In genomic region chr4:99194826-99195225, GRCm38 (mm10) we compare ENCODE assay signal across 9 mouse cellular contexts. TPM values are rescaled to one million over a fixed set of nuclear protein-coding genes. Genes with fewer than 3 reads are reported as not detected.
DNase-seq lines count a peak whose midpoint lies in the region; ATAC-seq and TF ChIP-seq lines count a peak whose summit lies in the region.
"Had no signal": no experiment of that assay in that cellular context is flagged by ENCODE, and none has a peak within 500 bp of the region (broad histone marks: within the 10 kb centered on the region; RNA-seq: fewer than 3 reads in every experiment).

No protein-coding gene starts in this region.

- H3K27me3 ChIP-seq in C2C12 (ENCODE audit: control insufficient read depth, insufficient read depth, insufficient read length), result no peaks in the 10 kb centered on the region
- H3K27me3 ChIP-seq in forebrain, embryonic 11.5 days (ENCODE audit: control insufficient read depth, insufficient read depth, low read length), result no peaks in the 10 kb centered on the region
- no peaks in the 10 kb centered on the region for H3K27me3 ChIP-seq in liver, embryonic 13.5 days

- no peaks in the 10 kb centered on the region for H3K4me1 ChIP-seq in forebrain, embryonic 11.5 days (replicated peaks; ENCODE audit: control insufficient read depth, insufficient read depth, low read length)
- peaks cover 27% of the 10 kb centered on the region for H3K4me1 ChIP-seq in liver, embryonic 13.5 days (replicated peaks)

- ATAC-seq in forebrain, embryonic 11.5 days (replicated peaks; ENCODE audit: low FRiP score), result no peak
- no peak for ATAC-seq in liver, embryonic 13.5 days (ENCODE audit: low read depth)

- peaks cover 2% of the 10 kb centered on the region for H3K79me3 ChIP-seq in C2C12 (ENCODE audit: low read depth)

- intact Hi-C loops in gastrocnemius, adult 2 months (cut with DNase I), result loop anchor here (5.0 kb wide), 1 partner anchor 268 kb away; no protein-coding TSS in a partner anchor
- intact Hi-C loops in left cerebral cortex, postnatal 14 days (cut with DNase I), result no loop called here

- 46% methylated on average over 5 of the region's 5 CpGs for WGBS in forebrain, embryonic 11.5 days
- WGBS in liver, embryonic 13.5 days (ENCODE audit: insufficient replicate concordance), result 29% methylated on average over 5 of the region's 5 CpGs

- no peaks in the 10 kb centered on the region for H3K36me3 ChIP-seq in C2C12 (ENCODE audit: control insufficient read depth, insufficient read depth)
- no peaks in the 10 kb centered on the region for H3K36me3 ChIP-seq in forebrain, embryonic 11.5 days (ENCODE audit: control insufficient read depth, insufficient read depth, low read length)
- no peaks in the 10 kb centered on the region for H3K36me3 ChIP-seq in liver, embryonic 13.5 days

- H3K27ac ChIP-seq in gastrocnemius, adult 2 months, result peak overlapping the region; percentile 98
- no peak overlapping the region for H3K27ac ChIP-seq in forebrain, embryonic 11.5 days (ENCODE audit: low read depth, low read length)
- no peak overlapping the region for H3K27ac ChIP-seq in liver, embryonic 13.5 days

- peak overlapping the region; percentile 52 for H3K4me2 ChIP-seq in forebrain, embryonic 11.5 days (ENCODE audit: low read depth, low read length, severe bottlenecking)
- peak overlapping the region; percentile 75 for H3K4me2 ChIP-seq in liver, embryonic 13.5 days

- peak overlapping the region; percentile 65 for H3ac ChIP-seq in C2C12 (ENCODE audit: control insufficient read depth, insufficient read length, low read depth)

- no peak for DNase-seq in gastrocnemius, adult 2 months
- DNase-seq in gastrocnemius, adult 8-10 months (ENCODE audit: low spot score in 2 of 2), result no peak
- no peak for DNase-seq in forebrain, embryonic 11.5 days (ENCODE audit: low spot score)
- DNase-seq in liver, embryonic 13.5 days, result no peak
- DNase-seq in urinary bladder, postnatal 25 days (ENCODE audit: low spot score), result no peak
- no peak for DNase-seq in kidney, postnatal 10 days
- no peak for DNase-seq in left cerebral cortex, postnatal 14 days (ENCODE audit: low spot score in 2 of 2)
- DNase-seq: cerebellum, postnatal 10 days had no signal

- H3K9ac ChIP-seq in forebrain, embryonic 11.5 days (ENCODE audit: low read length), result no peak overlapping the region; the same call in 1 of the 2 replicates
- H3K9ac ChIP-seq in liver, embryonic 13.5 days, result peak overlapping the region; percentile 80

- no peaks in the 10 kb centered on the region for H3K9me3 ChIP-seq in forebrain, embryonic 11.5 days (ENCODE audit: control insufficient read depth, low read length)
- H3K9me3 ChIP-seq in liver, embryonic 13.5 days (replicated peaks), result no peaks in the 10 kb centered on the region

- TF ChIP-seq CTCF in gastrocnemius, adult 2 months (IDR thresholded peaks at IDR 0.05), result no peak
- no peak for TF ChIP-seq CTCF in C2C12 (IDR thresholded peaks at IDR 0.05; ENCODE audit: control insufficient read depth, insufficient read depth, insufficient read length)

- peak overlapping the region; percentile 71 for H3K4me3 ChIP-seq in gastrocnemius, adult 2 months
- H3K4me3 ChIP-seq in C2C12 (ENCODE audit: insufficient read depth, poor library complexity, severe bottlenecking), result peak overlapping the region; percentile 61
- H3K4me3 ChIP-seq in forebrain, embryonic 11.5 days (ENCODE audit: low read depth, low read length), result peak overlapping the region; percentile 63
- H3K4me3 ChIP-seq in liver, embryonic 13.5 days (replicated peaks), result peak overlapping the region; percentile 75

- H3K79me2 ChIP-seq in C2C12 (ENCODE audit: control insufficient read depth, insufficient read depth), result peaks cover 12% of the 10 kb centered on the region

TF ChIP-seq in C2C12, 6 proteins besides CTCF, POLR2A, EP300 and RAD21:
- TF ChIP-seq USF1 (IDR thresholded peaks at IDR 0.05; ENCODE audit: low read depth), result no peak
- no peak for TF ChIP-seq MYOD1 (IDR thresholded peaks at IDR 0.05; ENCODE audit: control insufficient read depth, insufficient read length, low read depth)
- no peak for TF ChIP-seq FOSL1 (IDR thresholded peaks at IDR 0.05; ENCODE audit: insufficient read depth, low read length, poor library complexity, severe bottlenecking)
- TF ChIP-seq MAX (IDR thresholded peaks at IDR 0.05), result no peak
- TF ChIP-seq MYOG (IDR thresholded peaks at IDR 0.05; ENCODE audit: control insufficient read depth, extremely low read depth, insufficient read length), result no peak
- no peak for TF ChIP-seq CEBPB (IDR thresholded peaks at IDR 0.05; ENCODE audit: low read depth)

RNA-seq across cellular contexts. Expression of gene Atg4c, which starts 1.1 kb away (rescaled TPM):
- total RNA-seq in gastrocnemius, adult 2 months (2021), result 1 to 10 TPM; 7.3 to 8.0 TPM
- total RNA-seq in gastrocnemius, adult 8-10 months (2022), result 10 to 100 TPM in 1 of 4 experiments, 1 to 10 TPM in 3; 5.9 to 10.6 (median 7.2) TPM
- polyA plus RNA-seq in C2C12 (2012; fragmentation: generic; extraction: Trizol), result 2.6 TPM
- polyA plus RNA-seq in forebrain, embryonic 11.5 days (2014; fragmentation: Nextera tagmentation; extraction: Ambion mirVana), result 12.0 and 12.6 TPM in 2 replicates
- 3.8 and 6.0 TPM in 2 replicates for polyA plus RNA-seq in liver, embryonic 13.5 days (2015; fragmentation: Nextera tagmentation; extraction: Ambion mirVana)
- total RNA-seq in left cerebral cortex, postnatal 14 days (2021), result 10 to 100 TPM; 37.6 to 39.1 TPM
